Mouse (Mus musculus): ENCODE results near the gene Slitrk6. TPM values are rescaled to one million over a fixed set of nuclear protein-coding genes. Genes with fewer than 3 reads are reported as not detected.

Gene Slitrk6
- polyA plus RNA-seq (2015; fragmentation: Nextera tagmentation; extraction: Ambion mirVana), result 3.5 and 6.0 TPM in 2 replicates

GRCm38 (mm10) chr14:110754484-110755307, at the start of gene Slitrk6:
Slitrk6 (minus strand) TSS chr14:110755149.

Data from adrenal gland, postnatal 0 days (tissue).